In genomic region chr12:80365345-80365744, GRCm38 (mm10) we compare ENCODE assay signal across 12 mouse cellular contexts.
DNase-seq lines count a peak whose midpoint lies in the region; ATAC-seq lines count a peak whose summit lies in the region.
"Had no signal": no experiment of that assay in that cellular context is flagged by ENCODE, and none has a peak within 500 bp of the region (broad histone marks: within the 10 kb centered on the region; RNA-seq: fewer than 3 reads in every experiment).

No protein-coding gene starts in this region.

- WGBS in lung, embryonic 15.5 days = 69% methylated on average over 3 of the region's 3 CpGs
- 89% methylated on average over 3 of the region's 3 CpGs for WGBS in forebrain, embryonic 13.5 days
- 82% methylated on average over 3 of the region's 3 CpGs for WGBS in liver, embryonic 13.5 days (ENCODE audit: insufficient replicate concordance)

- no peak overlapping the region for H3K4me2 ChIP-seq in lung, embryonic 15.5 days
- H3K4me2 ChIP-seq in forebrain, embryonic 13.5 days = no peak overlapping the region
- no peak overlapping the region for H3K4me2 ChIP-seq in liver, embryonic 13.5 days

- peak overlapping the region; percentile 83 for H3K27ac ChIP-seq in lung, embryonic 15.5 days
- peak overlapping the region; percentile 72 for H3K27ac ChIP-seq in forebrain, embryonic 13.5 days
- H3K27ac ChIP-seq in liver, embryonic 13.5 days = peak overlapping the region; percentile 32; the same call in 1 of the 2 replicates

- no peak overlapping the region for H3K4me3 ChIP-seq in lung, embryonic 15.5 days
- no peak overlapping the region for H3K4me3 ChIP-seq in forebrain, embryonic 13.5 days
- no peak overlapping the region for H3K4me3 ChIP-seq in liver, embryonic 13.5 days (replicated peaks)

- peak; percentile 80 for DNase-seq in heart, adult 11 months
- DNase-seq in heart, adult 9 months (ENCODE audit: low spot score in 2 of 2) = no peak
- no peak for DNase-seq in lung, postnatal 14 days
- DNase-seq in liver, embryonic 13.5 days = no peak
- no peak for DNase-seq in urinary bladder, postnatal 14 days (ENCODE audit: low spot score)
- DNase-seq: cerebellum, adult 9-11 months; gastrocnemius, postnatal 36 days had no signal

- ATAC-seq in lung, embryonic 15.5 days (ENCODE audit: borderline replicate concordance, extremely low read depth, low FRiP score, low TSS enrichment) = no peak
- ATAC-seq in forebrain, embryonic 13.5 days = no peak
- no peak for ATAC-seq in liver, embryonic 13.5 days (ENCODE audit: low read depth)
- ATAC-seq in cerebellum, adult (ENCODE audit: insufficient number of reproducible peaks, low FRiP score, low TSS enrichment) = no peak
- ATAC-seq: activated CD4-positive, CD25-positive, alpha-beta regulatory T cell, adult 4 months; CD4-positive, CD25-positive, alpha-beta regulatory T cell, adult 4 months had no signal

- no peak overlapping the region for H3K9ac ChIP-seq in lung, embryonic 15.5 days
- H3K9ac ChIP-seq in forebrain, embryonic 13.5 days = no peak overlapping the region
- no peak overlapping the region for H3K9ac ChIP-seq in liver, embryonic 13.5 days

- no peaks in the 10 kb centered on the region for H3K27me3 ChIP-seq in lung, embryonic 15.5 days
- no peaks in the 10 kb centered on the region for H3K27me3 ChIP-seq in forebrain, embryonic 13.5 days
- no peaks in the 10 kb centered on the region for H3K27me3 ChIP-seq in liver, embryonic 13.5 days

- H3K9me3 ChIP-seq in lung, embryonic 15.5 days = no peaks in the 10 kb centered on the region
- no peaks in the 10 kb centered on the region for H3K9me3 ChIP-seq in forebrain, embryonic 13.5 days (replicated peaks)
- H3K9me3 ChIP-seq in liver, embryonic 13.5 days (replicated peaks) = no peaks in the 10 kb centered on the region

- H3K4me1 ChIP-seq in lung, embryonic 15.5 days = peaks cover 35% of the 10 kb centered on the region
- H3K4me1 ChIP-seq in forebrain, embryonic 13.5 days = peaks cover 19% of the 10 kb centered on the region
- H3K4me1 ChIP-seq in liver, embryonic 13.5 days (replicated peaks) = 0 out of 2 replicates have a peak, but pooled peaks cover 8% of the 10 kb centered on the region

- H3K36me3 ChIP-seq in lung, embryonic 15.5 days = peaks cover 15% of the 10 kb centered on the region
- peaks cover 15% of the 10 kb centered on the region for H3K36me3 ChIP-seq in forebrain, embryonic 13.5 days (ENCODE audit: poor library complexity, severe bottlenecking)
- peaks cover 11% of the 10 kb centered on the region; the same call in 1 of the 2 replicates for H3K36me3 ChIP-seq in liver, embryonic 13.5 days

Comparison
In these comparisons a context has a peak if more than half of its experiments do, and no peak if none do; other contexts are left out.
1. H3K27ac ChIP-seq: peak in every context shown above with its lines; median percentile 83 in lung, embryonic 15.5 days; 72 in forebrain, embryonic 13.5 days; 32 in liver, embryonic 13.5 days.